Mouse (Mus musculus): ENCODE results near the gene Eml5. TPM values are rescaled to one million over a fixed set of nuclear protein-coding genes. Genes with fewer than 3 reads are reported as not detected.

The Eml5 gene
- 5.4 and 5.5 TPM in 2 replicates for polyA plus RNA-seq (2016; fragmentation: Nextera tagmentation; extraction: Ambion mirVana)

DNA sequence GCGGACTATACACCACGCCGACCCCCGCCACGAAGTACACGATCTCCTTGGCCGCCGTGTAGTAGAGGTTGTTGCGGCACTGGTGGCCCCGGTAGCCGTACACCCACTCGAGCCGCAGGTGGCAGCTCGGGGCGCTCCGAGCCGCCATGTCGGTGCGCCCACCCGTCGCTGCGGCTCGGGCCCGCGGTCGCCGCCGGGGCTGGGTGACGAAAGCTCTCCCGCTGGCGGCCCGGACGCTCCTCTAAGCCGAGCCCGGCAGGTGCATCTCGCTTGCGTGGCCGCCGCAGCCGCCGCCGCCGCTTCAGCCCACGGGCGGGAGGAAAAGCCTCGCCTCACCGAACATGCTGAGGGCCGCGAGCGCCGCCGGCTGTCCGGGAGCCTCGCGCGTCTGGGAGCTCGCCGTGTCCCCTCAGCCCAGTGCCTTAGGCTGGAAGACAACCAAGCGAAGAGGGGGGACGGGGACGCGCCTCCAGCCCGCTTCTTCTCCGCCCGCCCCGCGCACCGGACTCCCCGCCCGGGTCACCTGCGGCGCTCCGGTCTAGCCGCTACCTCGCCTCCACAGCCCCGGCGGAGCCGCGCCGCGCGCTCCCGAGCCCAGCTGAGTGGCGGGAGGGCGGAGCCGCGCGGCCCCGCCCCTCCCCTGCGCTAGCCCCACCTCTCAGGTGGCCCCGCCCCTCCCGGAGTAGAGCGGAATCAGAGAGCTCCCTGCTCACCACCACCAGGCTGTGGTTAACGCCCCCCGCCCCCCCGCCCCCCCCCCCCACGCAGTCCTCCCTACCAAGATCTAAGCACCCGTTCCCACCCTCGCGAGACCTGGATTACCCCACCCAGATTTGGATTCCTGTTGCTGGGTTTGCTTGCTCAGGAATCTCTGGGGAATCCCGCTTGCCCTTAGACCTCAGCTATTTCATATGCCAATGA is at the start of gene Eml5:
Gene Eml5, minus strand, starts transcription at position 604 of the 921 bp plus-strand sequence.
- ATAC-seq (ENCODE audit: insufficient number of reproducible peaks, low FRiP score), result peak; percentile 92
- Histone ChIP-seq H3K36me3 (no peaks in the 10 kb centered on the region), H3K9ac (peak within 1 kb of the TSS; percentile 89), H3K9me3 (replicated peaks) (no peaks in the 10 kb centered on the region), H3K4me1 (replicated peaks) (no peaks in the 10 kb centered on the region), H3K4me3 (peak within 1 kb of the TSS; percentile 95), H3K27me3 (replicated peaks) (peaks cover 8% of the 10 kb centered on the region; the same call in 1 of the 2 replicates), H3K4me2 (peak within 1 kb of the TSS; percentile 92), H3K27ac (ENCODE audit: poor library complexity, severe bottlenecking) (0 out of 2 replicates have a peak within 1 kb of the TSS, but pooled peaks have one; percentile 12)
- WGBS, result 1% methylated on average over 84 of the region's 101 CpGs

DNA sequence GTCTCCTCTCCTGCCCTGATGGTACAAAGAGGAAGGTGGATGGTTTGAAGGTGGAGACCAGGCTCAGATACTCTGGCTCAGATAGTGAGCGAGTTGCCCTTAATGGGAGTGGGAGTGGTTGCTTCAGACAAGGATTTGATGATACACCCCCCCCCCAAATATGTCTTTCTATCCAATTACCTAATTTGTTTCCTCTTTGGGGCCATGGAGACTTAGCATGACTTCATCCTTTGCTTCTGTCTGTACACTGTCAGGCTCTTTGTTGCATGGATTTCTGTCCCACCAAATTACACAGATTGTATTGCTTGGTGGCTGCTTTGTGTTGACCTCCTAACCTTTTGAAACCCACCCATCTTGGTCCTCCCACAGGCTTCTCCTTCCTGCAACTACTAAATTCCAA is 31.6 kb upstream of the Eml5 start:
- WGBS, result 81% methylated on average over 1 of the region's 1 CpGs
- H3K36me3 ChIP-seq, result 0 out of 2 replicates have a peak, but pooled peaks cover 4% of the 10 kb centered on the region
- H3K9ac ChIP-seq, result no peak overlapping the region
- H3K9me3 ChIP-seq (replicated peaks), result peaks cover 4% of the 10 kb centered on the region; the same call in 1 of the 2 replicates
- H3K4me2 ChIP-seq, result no peak overlapping the region
- no peak overlapping the region for H3K4me3 ChIP-seq
- no peaks in the 10 kb centered on the region for H3K27me3 ChIP-seq (replicated peaks)
- H3K27ac ChIP-seq (ENCODE audit: poor library complexity, severe bottlenecking), result no peak overlapping the region
- no peak for ATAC-seq (ENCODE audit: insufficient number of reproducible peaks, low FRiP score)
- H3K4me1 ChIP-seq (replicated peaks), result no peaks in the 10 kb centered on the region

DNA sequence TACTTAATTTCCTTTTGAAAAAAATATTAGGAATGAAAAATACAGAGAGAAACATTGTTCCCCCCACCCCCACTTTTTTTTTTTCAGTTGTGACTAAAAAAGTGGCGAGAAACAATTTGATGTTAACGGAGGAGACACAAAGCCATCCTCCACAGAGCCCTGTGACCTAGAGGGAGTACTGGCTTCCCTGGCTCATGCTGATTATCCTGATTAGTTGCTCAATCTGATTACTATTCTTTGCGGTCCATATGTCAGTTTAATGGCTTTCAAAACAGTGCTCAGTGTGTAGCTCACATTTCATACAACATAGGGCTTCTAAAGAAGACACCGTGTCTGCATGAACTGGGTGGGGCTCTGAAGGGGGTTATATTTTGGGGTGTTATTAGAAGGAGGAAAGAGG is 31.2 kb upstream of the Eml5 start:
- Histone ChIP-seq H3K27ac (ENCODE audit: poor library complexity, severe bottlenecking) (no peak overlapping the region), H3K9ac (no peak overlapping the region), H3K9me3 (replicated peaks) (peaks cover 4% of the 10 kb centered on the region; the same call in 1 of the 2 replicates), H3K4me1 (replicated peaks) (no peaks in the 10 kb centered on the region), H3K4me2 (no peak overlapping the region), H3K4me3 (no peak overlapping the region), H3K36me3 (0 out of 2 replicates have a peak, but pooled peaks cover 4% of the 10 kb centered on the region), H3K27me3 (replicated peaks) (no peaks in the 10 kb centered on the region)
- WGBS, result 86% methylated on average over 4 of the region's 4 CpGs
- no peak for ATAC-seq (ENCODE audit: insufficient number of reproducible peaks, low FRiP score)

DNA sequence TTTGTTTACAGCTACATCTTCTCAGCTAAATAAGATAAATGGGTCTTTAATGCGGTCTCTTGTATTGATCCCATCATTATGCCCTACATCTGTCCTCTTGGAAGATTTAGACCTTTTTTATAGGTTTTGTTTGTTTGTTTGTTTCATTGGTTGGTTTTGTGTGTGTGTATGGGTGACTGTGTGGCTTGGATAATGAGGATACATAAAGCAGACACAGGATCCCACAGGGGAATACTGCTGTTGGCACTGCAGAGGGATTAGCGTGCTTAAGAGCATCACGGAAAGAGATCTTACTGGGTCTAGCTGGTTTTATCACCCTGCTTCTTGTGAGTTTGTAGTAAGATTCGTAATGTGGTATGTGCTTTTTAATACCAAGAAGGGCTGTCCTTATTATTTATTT is 29.9 kb upstream of the Eml5 start:
- ATAC-seq (ENCODE audit: insufficient number of reproducible peaks, low FRiP score), result no peak
- H3K4me2 ChIP-seq, result no peak overlapping the region
- H3K9me3 ChIP-seq (replicated peaks), result peaks cover 4% of the 10 kb centered on the region; the same call in 1 of the 2 replicates
- H3K4me3 ChIP-seq, result no peak overlapping the region
- no peaks in the 10 kb centered on the region for H3K4me1 ChIP-seq (replicated peaks)
- WGBS, result 87% methylated on average over 4 of the region's 4 CpGs
- no peak overlapping the region for H3K27ac ChIP-seq (ENCODE audit: poor library complexity, severe bottlenecking)
- 0 out of 2 replicates have a peak, but pooled peaks cover 4% of the 10 kb centered on the region for H3K36me3 ChIP-seq
- no peak overlapping the region for H3K9ac ChIP-seq
- H3K27me3 ChIP-seq (replicated peaks), result no peaks in the 10 kb centered on the region

DNA sequence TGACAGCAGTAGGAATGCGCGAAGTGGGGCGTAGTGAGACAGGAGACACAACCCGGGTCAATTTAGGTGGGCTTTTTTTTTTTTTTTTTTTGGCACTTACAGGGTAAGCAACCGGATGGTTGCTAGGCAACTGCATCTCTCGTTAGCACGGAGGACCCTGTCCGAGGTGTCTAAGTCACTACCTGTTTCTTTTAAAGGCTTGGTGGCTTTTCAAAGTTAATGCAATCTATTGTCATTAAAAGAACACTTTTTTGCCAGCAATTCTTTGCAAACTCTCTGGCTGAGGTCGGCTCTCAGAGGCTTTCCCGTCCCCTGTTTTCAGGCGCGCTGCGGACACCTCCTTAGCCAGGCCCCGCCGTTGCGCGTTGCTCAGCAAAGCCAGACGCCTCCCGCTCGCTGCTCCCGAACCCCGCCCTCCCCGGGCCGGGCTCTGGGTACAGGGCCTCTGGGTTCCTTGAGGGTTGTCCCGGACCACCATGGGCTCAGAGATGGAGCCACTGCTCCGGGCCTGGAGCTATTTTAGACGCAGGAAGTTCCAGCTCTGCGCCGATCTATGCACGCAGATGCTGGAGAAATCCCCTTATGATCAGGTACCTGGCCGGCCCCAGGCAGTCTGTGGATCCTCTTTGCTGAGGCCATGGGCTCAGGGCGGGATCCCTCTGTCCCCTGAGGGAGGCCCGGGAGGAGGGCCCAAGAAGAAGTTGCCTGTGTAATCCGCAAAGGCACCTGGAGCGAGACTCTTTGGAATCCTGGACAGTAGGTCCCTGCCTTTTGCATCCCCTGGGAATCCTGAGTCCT is 19.1 kb upstream of the Eml5 start, which contains the start of gene Ttc8:
Gene Ttc8, plus strand, starts transcription at position 381 of the 798 bp plus-strand sequence.
- ATAC-seq (ENCODE audit: insufficient number of reproducible peaks, low FRiP score), result peak; percentile 95
- Histone ChIP-seq H3K9me3 (replicated peaks) (no peaks in the 10 kb centered on the region), H3K27me3 (replicated peaks) (peaks cover 4% of the 10 kb centered on the region), H3K36me3 (no peaks in the 10 kb centered on the region), H3K4me3 (peak within 1 kb of the TSS; percentile 85), H3K27ac (ENCODE audit: poor library complexity, severe bottlenecking) (peak within 1 kb of the TSS; percentile 66), H3K9ac (peak within 1 kb of the TSS; percentile 77), H3K4me1 (replicated peaks) (no peaks in the 10 kb centered on the region), H3K4me2 (peak within 1 kb of the TSS; percentile 74)
- WGBS, result under 1% methylated on average over 35 of the region's 35 CpGs

DNA sequence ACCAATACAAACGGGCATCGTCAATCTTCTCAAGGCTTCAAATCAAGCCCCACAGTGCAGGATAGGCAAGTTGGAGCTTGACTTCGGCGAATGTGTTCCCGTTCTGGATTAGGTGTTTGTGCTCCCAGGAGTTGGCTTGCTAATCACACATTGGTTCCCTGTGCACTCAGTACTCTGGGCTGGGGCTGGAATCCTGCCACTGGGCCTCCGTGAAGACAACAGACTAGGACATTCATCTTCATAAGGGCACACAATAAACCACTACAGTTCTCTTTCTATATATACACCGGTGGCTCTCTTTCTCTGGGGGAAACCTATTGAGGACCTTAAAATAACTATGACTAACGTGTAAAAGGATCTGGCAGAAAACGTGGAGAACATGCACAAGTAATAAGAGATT is 8.8 kb upstream of the Eml5 start:
- Histone ChIP-seq H3K36me3 (no peaks in the 10 kb centered on the region), H3K4me2 (no peak overlapping the region), H3K27ac (ENCODE audit: poor library complexity, severe bottlenecking) (peak overlapping the region; percentile 56; the same call in 1 of the 2 replicates), H3K9me3 (replicated peaks) (no peaks in the 10 kb centered on the region), H3K9ac (no peak overlapping the region), H3K4me3 (no peak overlapping the region), H3K27me3 (replicated peaks) (no peaks in the 10 kb centered on the region), H3K4me1 (replicated peaks) (peaks cover 6% of the 10 kb centered on the region; the same call in 1 of the 2 replicates)
- 58% methylated on average over 9 of the region's 9 CpGs for WGBS
- ATAC-seq (ENCODE audit: insufficient number of reproducible peaks, low FRiP score), result no peak

DNA sequence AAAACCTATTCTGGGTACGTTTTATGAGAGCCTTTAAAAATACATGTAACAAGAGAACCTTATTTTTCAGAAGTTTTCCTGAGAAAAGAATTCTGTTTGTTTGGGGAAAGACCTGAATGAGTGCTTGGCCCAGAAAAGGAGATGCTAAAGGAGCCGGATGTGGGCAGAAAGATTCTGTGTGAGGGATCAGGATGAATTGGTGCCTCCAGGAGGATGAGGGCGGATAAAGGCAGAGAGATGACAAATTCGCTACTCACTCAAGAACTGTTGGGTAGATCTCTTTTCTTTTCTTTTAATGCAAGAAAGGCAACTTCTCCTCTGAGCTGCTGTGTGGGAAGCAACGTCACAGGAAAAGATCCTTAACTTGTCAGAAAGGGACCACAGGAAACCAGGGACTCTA is 4.2 kb upstream of the Eml5 start:
- no peaks in the 10 kb centered on the region for H3K27me3 ChIP-seq (replicated peaks)
- H3K9me3 ChIP-seq (replicated peaks), result no peaks in the 10 kb centered on the region
- no peaks in the 10 kb centered on the region for H3K36me3 ChIP-seq
- no peak overlapping the region for H3K4me2 ChIP-seq
- WGBS, result 62% methylated on average over 5 of the region's 5 CpGs
- H3K9ac ChIP-seq, result no peak overlapping the region
- H3K4me1 ChIP-seq (replicated peaks), result peaks cover 6% of the 10 kb centered on the region; the same call in 1 of the 2 replicates
- H3K27ac ChIP-seq (ENCODE audit: poor library complexity, severe bottlenecking), result no peak overlapping the region
- ATAC-seq (ENCODE audit: insufficient number of reproducible peaks, low FRiP score), result no peak
- H3K4me3 ChIP-seq, result no peak overlapping the region

DNA sequence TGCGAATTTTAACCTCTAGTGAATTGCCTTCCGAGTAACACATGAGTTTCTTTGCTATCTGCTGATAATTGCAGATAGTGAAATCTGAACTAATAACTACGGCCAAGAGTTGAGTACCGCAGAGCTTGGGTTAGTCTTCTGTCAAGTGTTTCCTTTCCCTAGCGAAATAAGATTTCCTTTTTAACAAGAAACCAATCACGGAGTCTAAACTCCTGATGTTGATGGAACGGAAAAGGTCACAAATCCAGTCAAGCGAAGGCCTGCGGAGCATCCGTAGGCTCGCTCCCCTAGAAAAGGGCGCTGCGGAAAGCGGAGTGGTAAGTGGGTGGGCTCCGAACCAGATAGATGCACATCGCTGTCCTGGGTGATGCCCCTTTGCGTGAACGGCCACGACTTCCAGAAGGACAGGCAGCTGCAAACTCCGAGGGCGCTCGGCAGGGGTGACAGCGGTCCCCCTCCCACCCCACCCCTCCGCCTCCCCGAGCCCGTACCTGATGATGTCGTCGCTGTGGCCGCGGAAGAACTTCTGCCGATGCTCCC is 873 bp downstream of the Eml5 start:
- 2% methylated on average over 31 of the region's 31 CpGs for WGBS
- H3K9ac ChIP-seq, result peak overlapping the region; percentile 89
- H3K27ac ChIP-seq (ENCODE audit: poor library complexity, severe bottlenecking), result no peak overlapping the region

DNA sequence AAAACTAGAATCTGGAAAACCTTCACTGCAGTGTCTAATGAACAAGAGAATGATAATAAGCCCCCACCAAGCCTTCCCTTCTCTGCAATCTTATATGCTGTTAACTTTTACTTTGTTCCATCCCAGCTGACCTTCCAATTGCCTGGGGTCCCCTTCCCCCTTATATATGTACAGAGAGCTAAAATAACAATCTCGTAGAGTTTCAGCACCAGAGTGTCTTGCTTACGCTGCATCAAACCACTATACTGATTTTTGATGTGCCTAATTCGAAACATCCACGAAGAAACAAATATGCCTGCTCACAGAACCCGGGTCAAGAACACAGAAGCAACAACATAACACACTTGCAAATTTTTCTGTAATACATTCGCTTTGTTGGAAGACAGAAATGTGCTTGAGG is 1.6 kb downstream of the Eml5 start:
- Histone ChIP-seq H3K4me1 (replicated peaks) (no peaks in the 10 kb centered on the region), H3K27me3 (replicated peaks) (peaks cover 8% of the 10 kb centered on the region; the same call in 1 of the 2 replicates), H3K9ac (no peak overlapping the region), H3K36me3 (no peaks in the 10 kb centered on the region), H3K4me3 (peak overlapping the region; percentile 95), H3K9me3 (replicated peaks) (no peaks in the 10 kb centered on the region), H3K27ac (ENCODE audit: poor library complexity, severe bottlenecking) (no peak overlapping the region), H3K4me2 (peak overlapping the region; percentile 92)
- ATAC-seq (ENCODE audit: insufficient number of reproducible peaks, low FRiP score), result no peak
- whole genome bisulfite sequencing, result 78% methylated on average over 6 of the region's 6 CpGs

More for the DNA sequence above, 873 bp downstream of the Eml5 start:
- Histone ChIP-seq H3K9me3 (replicated peaks) (no peaks in the 10 kb centered on the region), H3K27me3 (replicated peaks) (peaks cover 8% of the 10 kb centered on the region; the same call in 1 of the 2 replicates), H3K4me2 (peak overlapping the region; percentile 92), H3K36me3 (no peaks in the 10 kb centered on the region), H3K4me3 (peak overlapping the region; percentile 95), H3K4me1 (replicated peaks) (no peaks in the 10 kb centered on the region)
- ATAC-seq (ENCODE audit: insufficient number of reproducible peaks, low FRiP score), result peak; percentile 36

DNA sequence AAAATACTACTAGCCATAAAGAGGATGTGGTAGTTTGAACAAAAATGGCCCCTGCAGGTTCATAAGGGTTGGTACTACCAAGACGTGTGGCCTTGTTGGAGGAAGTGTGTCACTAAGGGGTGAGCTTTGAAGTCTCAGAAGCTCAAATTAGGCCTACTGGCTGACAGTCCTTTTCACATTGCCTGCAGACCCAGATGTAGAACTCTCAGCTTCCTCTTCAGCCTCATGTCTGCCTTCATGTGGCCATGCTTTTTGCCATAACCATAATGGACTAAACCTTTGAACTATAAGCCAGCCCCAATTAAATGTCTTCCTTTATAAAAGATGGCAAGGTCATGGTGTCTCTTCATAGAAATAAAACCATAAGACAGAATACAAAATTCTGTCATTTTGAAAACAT is 4.5 kb downstream of the Eml5 start:
- Histone ChIP-seq H3K36me3 (no peaks in the 10 kb centered on the region), H3K4me2 (no peak overlapping the region), H3K27me3 (replicated peaks) (peaks cover 8% of the 10 kb centered on the region; the same call in 1 of the 2 replicates), H3K4me1 (replicated peaks) (no peaks in the 10 kb centered on the region), H3K4me3 (no peak overlapping the region), H3K9ac (no peak overlapping the region), H3K27ac (ENCODE audit: poor library complexity, severe bottlenecking) (no peak overlapping the region), H3K9me3 (replicated peaks) (no peaks in the 10 kb centered on the region)
- no peak for ATAC-seq (ENCODE audit: insufficient number of reproducible peaks, low FRiP score)
- WGBS, result 64% methylated on average over 1 of the region's 1 CpGs
